Mouse (Mus musculus) bone marrow macrophage, adult 2 months (primary cell): ENCODE measurements around the gene Odf3l1. TPM values are rescaled to one million over a fixed set of nuclear protein-coding genes. Genes with fewer than 3 reads are reported as not detected.

Experiments
- H3K27ac ChIP-seq: 2 replicates; pipeline ENCODE4 v1.5.1; 2012; ENCODE audit warnings: low read depth, low read length; ENCODE audit not compliant: insufficient read depth
- H3K4me1 ChIP-seq: 2 replicates; pipeline ENCODE4 v1.6.1; 2012; ENCODE audit warnings: low read length; ENCODE audit not compliant: control insufficient read depth, insufficient read depth
- H3K4me3 ChIP-seq: 2 replicates; pipeline ENCODE4 v1.5.1; 2012; ENCODE audit warnings: mild to moderate bottlenecking, low read length, moderate library complexity; ENCODE audit not compliant: insufficient read depth
- CTCF ChIP-seq: IDR thresholded peaks from 2 replicates; pipeline ENCODE4 v1.5.1; 2012; ENCODE audit warnings: low read depth, mild to moderate bottlenecking, low read length, moderate library complexity
- POLR2A ChIP-seq: IDR thresholded peaks from 2 replicates; pipeline ENCODE4 v1.6.1; 2012; ENCODE audit warnings: mild to moderate bottlenecking, low read depth, low read length, borderline replicate concordance
- polyA plus RNA-seq: library from polyadenylated mRNA; stranded (reverse); fragments of >200 nt; gene quantifications from 2 replicates; pipeline ENCODE4 v1.2.4, GENCODE M21; 2012; ENCODE audit not compliant: missing spikeins, insufficient read depth, insufficient read length

Odf3l1 gene
- polyA plus RNA-seq, 1 experiment = not detected

GRCm38 (mm10) chr9:56894006-56894405 is 29.5 kb upstream of the Odf3l1 start:
- H3K4me3 ChIP-seq = no peak overlapping the region
- TF ChIP-seq CTCF = 0 out of 2 replicates have a peak, but pooled peaks have one; percentile 14
- TF ChIP-seq POLR2A = no peak
- H3K4me1 ChIP-seq = no peaks in the 10 kb centered on the region
- no peak overlapping the region for H3K27ac ChIP-seq

GRCm38 (mm10) chr9:56893313-56893712 is 28.8 kb upstream of the Odf3l1 start:
- Histone ChIP-seq H3K4me1 (no peaks in the 10 kb centered on the region), H3K27ac (no peak overlapping the region), H3K4me3 (no peak overlapping the region)
- no peak for TF ChIP-seq CTCF

GRCm38 (mm10) chr9:56892111-56892510 is 27.6 kb upstream of the Odf3l1 start:
- no peak overlapping the region for H3K4me3 ChIP-seq
- TF ChIP-seq CTCF = no peak
- TF ChIP-seq POLR2A = no peak
- no peaks in the 10 kb centered on the region for H3K4me1 ChIP-seq
- H3K27ac ChIP-seq = no peak overlapping the region

- no peak for TF ChIP-seq CTCF
- Histone ChIP-seq H3K4me3 (no peak overlapping the region), H3K4me1 (no peaks in the 10 kb centered on the region)
These were observed 27.1 kb upstream of the Odf3l1 start for GRCm38 (mm10) chr9:56891517-56892011.

GRCm38 (mm10) chr9:56890522-56891250 is 26.2 kb upstream of the Odf3l1 start:
- no peak overlapping the region for H3K27ac ChIP-seq
- no peaks in the 10 kb centered on the region for H3K4me1 ChIP-seq
- H3K4me3 ChIP-seq = no peak overlapping the region
- no peak for TF ChIP-seq CTCF
- TF ChIP-seq POLR2A = no peak

More at GRCm38 (mm10) chr9:56891517-56892011, 27.1 kb upstream of the Odf3l1 start:
- no peak overlapping the region for H3K27ac ChIP-seq

GRCm38 (mm10) chr9:56889817-56890216 is 25.3 kb upstream of the Odf3l1 start:
- TF ChIP-seq POLR2A (no peak), CTCF (peak; percentile 82)
- Histone ChIP-seq H3K27ac (no peak overlapping the region), H3K4me3 (no peak overlapping the region), H3K4me1 (no peaks in the 10 kb centered on the region)

- no peak overlapping the region for H3K27ac ChIP-seq
- H3K4me1 ChIP-seq = no peaks in the 10 kb centered on the region
- no peak for TF ChIP-seq POLR2A
- no peak for TF ChIP-seq CTCF
- H3K4me3 ChIP-seq = no peak overlapping the region
These were observed 23.1 kb upstream of the Odf3l1 start for GRCm38 (mm10) chr9:56887581-56887980.

GRCm38 (mm10) chr9:56886601-56887000 is 22.1 kb upstream of the Odf3l1 start:
- no peak for TF ChIP-seq CTCF
- H3K4me1 ChIP-seq = no peaks in the 10 kb centered on the region
- H3K4me3 ChIP-seq = no peak overlapping the region
- no peak overlapping the region for H3K27ac ChIP-seq

GRCm38 (mm10) chr9:56886113-56886512 is 21.6 kb upstream of the Odf3l1 start:
- Histone ChIP-seq H3K27ac (no peak overlapping the region), H3K4me3 (no peak overlapping the region), H3K4me1 (no peaks in the 10 kb centered on the region)
- TF ChIP-seq POLR2A (no peak), CTCF (peak; percentile 33; the same call in 1 of the 2 replicates)

- H3K4me1 ChIP-seq = no peaks in the 10 kb centered on the region
- H3K27ac ChIP-seq = no peak overlapping the region
- H3K4me3 ChIP-seq = no peak overlapping the region
- no peak for TF ChIP-seq CTCF
- no peak for TF ChIP-seq POLR2A
These were observed 19.8 kb upstream of the Odf3l1 start for GRCm38 (mm10) chr9:56884328-56884727.

- no peak overlapping the region for H3K4me3 ChIP-seq
- no peaks in the 10 kb centered on the region for H3K4me1 ChIP-seq
- TF ChIP-seq POLR2A (no peak), CTCF (no peak)
- no peak overlapping the region for H3K27ac ChIP-seq
These were observed 19.0 kb upstream of the Odf3l1 start for GRCm38 (mm10) chr9:56883470-56883869.
